14 mouse cellular contexts compared by ENCODE assay signal in genomic region chr13:112925266-112925665, GRCm38 (mm10). TPM values are rescaled to one million over a fixed set of nuclear protein-coding genes. Genes with fewer than 3 reads are reported as not detected.
A peak's percentile ranks its signal among the peaks of the same experiment; 100 is the strongest.
DNase-seq lines count a peak whose midpoint lies in the region; ATAC-seq and TF ChIP-seq lines count a peak whose summit lies in the region.
"Had no signal": no experiment of that assay in that cellular context is flagged by ENCODE, and none has a peak within 500 bp of the region (broad histone marks: within the 10 kb centered on the region; RNA-seq: fewer than 3 reads in every experiment).

No protein-coding gene starts in this region.

- peak overlapping the region; percentile 41 for H3K4me2 ChIP-seq in CH12.LX (ENCODE audit: insufficient read depth, low read depth, poor library complexity, severe bottlenecking)
- no peak overlapping the region for H3K4me2 ChIP-seq in stomach, postnatal 0 days (replicated peaks; ENCODE audit: low read depth)

- ATAC-seq in G1E (ENCODE audit: extremely low read depth, insufficient number of reproducible peaks, low FRiP score, poor library complexity, severe bottlenecking), result no peak
- no peak for ATAC-seq in stomach, postnatal 0 days (ENCODE audit: low FRiP score, low TSS enrichment)

- H3K4me3 ChIP-seq in CH12.LX (replicated peaks in 1 of 3; ENCODE audit: low read depth in 2 of 3, low read length in 2 of 3, poor library complexity in 1 of 3), result no peak overlapping the region
- peak overlapping the region; percentile 59; the same call in 1 of the 2 replicates for H3K4me3 ChIP-seq in G1E (ENCODE audit: low read depth, low read length)
- H3K4me3 ChIP-seq in stomach, postnatal 0 days (ENCODE audit: low read depth, low read length), result no peak overlapping the region

- H3K9ac ChIP-seq in CH12.LX (ENCODE audit: insufficient read depth, low read depth), result no peak overlapping the region
- H3K9ac ChIP-seq in stomach, postnatal 0 days (ENCODE audit: low read length), result no peak overlapping the region

- H3K27me3 ChIP-seq in CH12.LX (replicated peaks), result no peaks in the 10 kb centered on the region
- no peaks in the 10 kb centered on the region for H3K27me3 ChIP-seq in G1E (ENCODE audit: insufficient read depth, low read length)
- no peaks in the 10 kb centered on the region for H3K27me3 ChIP-seq in stomach, postnatal 0 days (ENCODE audit: control insufficient read depth, insufficient read depth, low read length)

- H3K27ac ChIP-seq in CH12.LX (ENCODE audit: insufficient read depth, low read depth), result no peak overlapping the region
- H3K27ac ChIP-seq in stomach, postnatal 0 days (replicated peaks), result no peak overlapping the region
- H3K27ac ChIP-seq: kidney, postnatal 0 days had no signal

- 50% methylated on average over 6 of the region's 6 CpGs for WGBS in stomach, postnatal 0 days

- H3K36me3 ChIP-seq in CH12.LX (replicated peaks in 1 of 2; ENCODE audit: control insufficient read depth in 1 of 2, insufficient read depth in 1 of 2, low read length in 1 of 2), result peaks cover 8 to 37% of the 10 kb centered on the region in 2 experiments
- H3K36me3 ChIP-seq in G1E (replicated peaks), result peaks cover 47% of the 10 kb centered on the region
- no peaks in the 10 kb centered on the region for H3K36me3 ChIP-seq in stomach, postnatal 0 days (ENCODE audit: control insufficient read depth, insufficient read depth, low read length)

- in situ Hi-C loops in CH12.LX (cut with MboI; ENCODE audit: low pct_ligation_motif_present, low pct_unique_long_range_greater_than_20kb, low sequenced_read_pairs), result no loop called here

- TF ChIP-seq CTCF in CH12.LX (conservative IDR thresholded peaks at IDR 0.05 in 1 of 2, IDR thresholded peaks at IDR 0.05 in 1 of 2; ENCODE audit: low read depth in 2 of 2, low read length in 2 of 2), result no peak
- TF ChIP-seq CTCF in G1E (IDR thresholded peaks at IDR 0.05; ENCODE audit: low read depth, low read length), result no peak
- no peak for TF ChIP-seq CTCF in stomach, postnatal 0 days (IDR thresholded peaks at IDR 0.05; ENCODE audit: low read depth)

- TF ChIP-seq POLR2A in CH12.LX (IDR thresholded peaks at IDR 0.05; ENCODE audit: low read depth, low read length), result no peak

- peaks cover 53% of the 10 kb centered on the region for H3K79me2 ChIP-seq in CH12.LX (replicated peaks; ENCODE audit: control insufficient read depth, extremely low read depth, insufficient read depth, poor library complexity, severe bottlenecking)

- dilution Hi-C loops in CH12.LX (cut with MboI; ENCODE audit: extremely low pct_ligation_motif_present, extremely low pct_unique_long_range_greater_than_20kb, low sequenced_read_pairs), result no loop called here

- no peaks in the 10 kb centered on the region for H3K9me3 ChIP-seq in CH12.LX (replicated peaks; ENCODE audit: low read length)
- no peaks in the 10 kb centered on the region for H3K9me3 ChIP-seq in G1E (replicated peaks)
- no peaks in the 10 kb centered on the region for H3K9me3 ChIP-seq in stomach, postnatal 0 days (ENCODE audit: control insufficient read depth, low read length)

- no peak for TF ChIP-seq RAD21 in CH12.LX (IDR thresholded peaks at IDR 0.05; ENCODE audit: low read depth, low read length)

- DNase-seq in kidney, adult 11 months, result peak; percentile 40
- DNase-seq in kidney, postnatal 4 days, result no peak
- no peak for DNase-seq in CH12.LX (ENCODE audit: extremely low read depth)
- DNase-seq in G1E (ENCODE audit: low spot score), result no peak
- peak; percentile 22 for DNase-seq in kidney, postnatal 14 days
- DNase-seq in stomach, postnatal 0 days (ENCODE audit: low spot score), result no peak
- DNase-seq in heart, adult 9 months (ENCODE audit: low spot score in 2 of 2), result no peak
- DNase-seq in yolk sac, embryonic 10.5 days (ENCODE audit: low spot score), result no peak
- DNase-seq: cerebellum, postnatal 36 days; gastrocnemius, postnatal 25 days; heart, postnatal 36 days; lung, postnatal 14 days; thymus, postnatal 4 days had no signal

- H3K4me1 ChIP-seq in CH12.LX (ENCODE audit: control insufficient read depth in 1 of 2, insufficient read depth in 2 of 2), result peaks cover 7 to 28% of the 10 kb centered on the region in 2 experiments
- H3K4me1 ChIP-seq in G1E (ENCODE audit: insufficient read depth, low read depth, low read length), result peaks cover 29% of the 10 kb centered on the region
- H3K4me1 ChIP-seq in stomach, postnatal 0 days (replicated peaks; ENCODE audit: control insufficient read depth, insufficient read depth), result 0 out of 2 replicates have a peak, but pooled peaks cover 3% of the 10 kb centered on the region

- TF ChIP-seq EP300 in CH12.LX (IDR thresholded peaks at IDR 0.05; ENCODE audit: low read length), result no peak
- TF ChIP-seq EP300 in stomach, postnatal 0 days (optimal IDR thresholded peaks at IDR 0.05), result no peak

TF ChIP-seq in CH12.LX, 34 proteins besides CTCF, POLR2A, EP300 and RAD21:
- TF ChIP-seq MXI1 (IDR thresholded peaks at IDR 0.05; ENCODE audit: low read depth, low read length) (no peak), SIN3A (IDR thresholded peaks at IDR 0.05; ENCODE audit: low read length) (no peak), CHD2 (IDR thresholded peaks at IDR 0.05; ENCODE audit: low read length) (no peak), BHLHE40 (IDR thresholded peaks at IDR 0.05; ENCODE audit: low read depth, low read length) (no peak), USF2 (conservative IDR thresholded peaks at IDR 0.05; ENCODE audit: low read depth, low read length) (no peak), ZKSCAN1 (IDR thresholded peaks at IDR 0.05; ENCODE audit: borderline replicate concordance, low read depth, low read length) (no peak), E2F4 (IDR thresholded peaks at IDR 0.05; ENCODE audit: insufficient replicate concordance, low read depth, low read length) (no peak), ZMIZ1 (IDR thresholded peaks at IDR 0.05; ENCODE audit: low read depth, low read length) (no peak), KAT2A (IDR thresholded peaks at IDR 0.05; ENCODE audit: insufficient replicate concordance, low read length) (no peak), JUN (IDR thresholded peaks at IDR 0.05; ENCODE audit: insufficient read depth, low read depth, low read length) (no peak), RCOR1 (conservative IDR thresholded peaks at IDR 0.05; ENCODE audit: low read depth, low read length) (no peak), POLR2AphosphoS2 (IDR thresholded peaks at IDR 0.05; ENCODE audit: low read depth, low read length) (no peak), UBTF (IDR thresholded peaks at IDR 0.05; ENCODE audit: low read depth, low read length) (no peak), JUND (conservative IDR thresholded peaks at IDR 0.05; ENCODE audit: low read depth, low read length) (no peak), TCF12 (IDR thresholded peaks at IDR 0.05; ENCODE audit: low read depth, low read length) (no peak), MYC (IDR thresholded peaks at IDR 0.05; ENCODE audit: low read depth, low read length) (no peak), SMC3 (IDR thresholded peaks at IDR 0.05; ENCODE audit: low read depth, low read length) (no peak), ZC3H11A (IDR thresholded peaks at IDR 0.05; ENCODE audit: low read depth, low read length) (no peak), MEF2A (IDR thresholded peaks at IDR 0.05; ENCODE audit: borderline replicate concordance, low read depth, low read length) (no peak), MAFK (IDR thresholded peaks at IDR 0.05; ENCODE audit: insufficient replicate concordance, low read length) (no peak)

RNA-seq across cellular contexts. Expression of gene Mtrex, which starts 1.9 kb away (rescaled TPM):
- total RNA-seq in CH12.LX (2012; rRNA removed) (55.0 and 65.8 TPM in 2 replicates), CH12.LX (2014; rRNA removed) (62.0 and 63.9 TPM in 2 replicates), G1E (2014; fragmentation: Nextera tagmentation) (84.2 and 84.7 TPM in 2 replicates), G1E (2017) (56.3 and 71.1 TPM in 2 replicates)
- polyA plus RNA-seq in CH12.LX (2012; ENCODE audit: insufficient read length, low read depth) (87.6 and 90.4 TPM in 2 replicates), G1E (2012) (4.1 and 4.7 TPM in 2 replicates)
- polyA plus RNA-seq in stomach, postnatal 0 days (2015; fragmentation: Nextera tagmentation; extraction: Ambion mirVana), result 21.5 and 21.7 TPM in 2 replicates

RNA-seq across cellular contexts. Expression of gene Dhx29, which starts 2.0 kb away (rescaled TPM):
- 13.0 and 19.9 TPM in 2 replicates for total RNA-seq in CH12.LX (2012; rRNA removed)
- 20.1 and 21.1 TPM in 2 replicates for total RNA-seq in CH12.LX (2014; rRNA removed)
- 25.1 and 25.8 TPM in 2 replicates for polyA plus RNA-seq in CH12.LX (2012; ENCODE audit: insufficient read length, low read depth)
- total RNA-seq in G1E (2014; fragmentation: Nextera tagmentation), result 54.4 and 57.6 TPM in 2 replicates
- 19.4 and 20.1 TPM in 2 replicates for total RNA-seq in G1E (2017)
- polyA plus RNA-seq in G1E (2012), result 7.2 and 7.3 TPM in 2 replicates
- polyA plus RNA-seq in stomach, postnatal 0 days (2015; fragmentation: Nextera tagmentation; extraction: Ambion mirVana), result 11.3 and 13.0 TPM in 2 replicates

Comparison
In these comparisons a context has a peak if more than half of its experiments do, and no peak if none do; other contexts are left out.
1. DNase-seq: peak in kidney, adult 11 months (single experiment) and kidney, postnatal 14 days (single experiment); none in kidney, postnatal 4 days (0 of 2), CH12.LX (single experiment), G1E (single experiment), stomach, postnatal 0 days (single experiment), heart, adult 9 months (0 of 2) and yolk sac, embryonic 10.5 days (single experiment).